In genomic region chr5:135544865-135545797, GRCm38 (mm10) we compare ENCODE assay signal across 8 mouse cellular contexts. TPM values are rescaled to one million over a fixed set of nuclear protein-coding genes. Genes with fewer than 3 reads are reported as not detected.
DNase-seq lines count a peak whose midpoint lies in the region; ATAC-seq and TF ChIP-seq lines count a peak whose summit lies in the region.

Gene Hip1 (minus strand): TSS chr5:135545120.

- H3K27me3 ChIP-seq in C2C12 (ENCODE audit: control insufficient read depth, insufficient read depth, insufficient read length), result no peaks in the 10 kb centered on the region
- peaks cover 7% of the 10 kb centered on the region; the same call in 1 of the 2 replicates for H3K27me3 ChIP-seq in heart, embryonic 12.5 days (replicated peaks)
- no peaks in the 10 kb centered on the region for H3K27me3 ChIP-seq in kidney, postnatal 0 days (ENCODE audit: insufficient read depth, low read length)
- H3K27me3 ChIP-seq in liver, embryonic 11.5 days (replicated peaks; ENCODE audit: control insufficient read depth, insufficient read depth, low read length), result peaks cover 12% of the 10 kb centered on the region
- 0 out of 2 replicates have a peak, but pooled peaks cover 3% of the 10 kb centered on the region for H3K27me3 ChIP-seq in stomach, embryonic 14.5 days (ENCODE audit: control insufficient read depth, insufficient read depth, low read length)

- peak; percentile 99 for DNase-seq in brain, embryonic 18.5 days (ENCODE audit: low read depth, low spot score)
- peak; percentile 99 for DNase-seq in kidney, postnatal 0 days (ENCODE audit: low spot score)
- DNase-seq in liver, embryonic 11.5 days (ENCODE audit: low spot score), result peak; percentile 93
- peak; percentile 99 for DNase-seq in naive thymus-derived CD4-positive, alpha-beta T cell, adult 2 months (ENCODE audit: low read depth)

- peak within 1 kb of the TSS; percentile 94 for H3K4me2 ChIP-seq in heart, embryonic 12.5 days
- H3K4me2 ChIP-seq in kidney, postnatal 0 days (ENCODE audit: low read length), result peak within 1 kb of the TSS; percentile 61
- peak within 1 kb of the TSS; percentile 67 for H3K4me2 ChIP-seq in liver, embryonic 11.5 days
- H3K4me2 ChIP-seq in stomach, embryonic 14.5 days (replicated peaks; ENCODE audit: low read depth, low read length), result peak within 1 kb of the TSS; percentile 97

- no peaks in the 10 kb centered on the region for H3K9me3 ChIP-seq in heart, embryonic 12.5 days (replicated peaks)
- H3K9me3 ChIP-seq in kidney, postnatal 0 days (replicated peaks; ENCODE audit: low read length), result no peaks in the 10 kb centered on the region
- no peaks in the 10 kb centered on the region for H3K9me3 ChIP-seq in liver, embryonic 11.5 days (ENCODE audit: control insufficient read depth, low read length)
- no peaks in the 10 kb centered on the region for H3K9me3 ChIP-seq in stomach, embryonic 14.5 days (ENCODE audit: control insufficient read depth, low read depth, low read length)

- ATAC-seq in erythroid progenitor cell, adult 5-6 weeks (replicated peaks; ENCODE audit: low FRiP score, poor library complexity, severe bottlenecking), result peak; percentile 82
- peak; percentile 98 for ATAC-seq in heart, embryonic 12.5 days (ENCODE audit: insufficient number of reproducible peaks, low FRiP score)
- peak; percentile 99 for ATAC-seq in kidney, postnatal 0 days (replicated peaks; ENCODE audit: low FRiP score, low read depth)
- ATAC-seq in liver, embryonic 11.5 days (replicated peaks; ENCODE audit: low FRiP score), result peak; percentile 98
- ATAC-seq in stomach, embryonic 14.5 days (ENCODE audit: insufficient number of reproducible peaks, insufficient read depth, low FRiP score, low read depth), result peak; percentile 99

- no peak within 1 kb of the TSS for H3K27ac ChIP-seq in heart, embryonic 12.5 days (ENCODE audit: poor library complexity, severe bottlenecking)
- no peak within 1 kb of the TSS for H3K27ac ChIP-seq in kidney, postnatal 0 days
- no peak within 1 kb of the TSS for H3K27ac ChIP-seq in liver, embryonic 11.5 days (ENCODE audit: low read depth, low read length)
- peak within 1 kb of the TSS; percentile 12; the same call in 1 of the 2 replicates for H3K27ac ChIP-seq in stomach, embryonic 14.5 days (ENCODE audit: low read length)

- peaks cover 39% of the 10 kb centered on the region for H3K79me2 ChIP-seq in C2C12 (ENCODE audit: control insufficient read depth, insufficient read depth)

- peak within 1 kb of the TSS; percentile 75 for H3K9ac ChIP-seq in heart, embryonic 12.5 days
- H3K9ac ChIP-seq in kidney, postnatal 0 days (ENCODE audit: low read depth, low read length), result peak within 1 kb of the TSS; percentile 57
- H3K9ac ChIP-seq in liver, embryonic 11.5 days (ENCODE audit: low read depth, low read length), result peak within 1 kb of the TSS; percentile 15
- H3K9ac ChIP-seq in stomach, embryonic 14.5 days (replicated peaks; ENCODE audit: low read depth, low read length), result peak within 1 kb of the TSS; percentile 51

- H3K4me3 ChIP-seq in C2C12 (ENCODE audit: insufficient read depth, poor library complexity, severe bottlenecking), result peak within 1 kb of the TSS; percentile 58
- H3K4me3 ChIP-seq in heart, embryonic 12.5 days, result peak within 1 kb of the TSS; percentile 74
- peak within 1 kb of the TSS; percentile 70 for H3K4me3 ChIP-seq in kidney, postnatal 0 days (replicated peaks; ENCODE audit: low read depth, low read length)
- H3K4me3 ChIP-seq in liver, embryonic 11.5 days (ENCODE audit: low read depth, low read length), result peak within 1 kb of the TSS; percentile 51
- peak within 1 kb of the TSS; percentile 74 for H3K4me3 ChIP-seq in stomach, embryonic 14.5 days (ENCODE audit: low read depth, low read length)

- under 1% methylated on average over 46 of the region's 46 CpGs for WGBS in heart, embryonic 12.5 days
- under 1% methylated on average over 46 of the region's 46 CpGs for WGBS in kidney, postnatal 0 days
- WGBS in liver, embryonic 11.5 days, result under 1% methylated on average over 46 of the region's 46 CpGs
- under 1% methylated on average over 46 of the region's 46 CpGs for WGBS in stomach, embryonic 14.5 days

- peak within 1 kb of the TSS; percentile 86 for H3ac ChIP-seq in C2C12 (ENCODE audit: control insufficient read depth, insufficient read length, low read depth)

- H3K4me1 ChIP-seq in heart, embryonic 12.5 days (replicated peaks), result peaks cover 5% of the 10 kb centered on the region
- no peaks in the 10 kb centered on the region for H3K4me1 ChIP-seq in kidney, postnatal 0 days (replicated peaks; ENCODE audit: insufficient read depth, low read length)
- 0 out of 2 replicates have a peak, but pooled peaks cover 5% of the 10 kb centered on the region for H3K4me1 ChIP-seq in liver, embryonic 11.5 days (replicated peaks; ENCODE audit: control insufficient read depth, insufficient read depth, low read length)
- peaks cover 5% of the 10 kb centered on the region; the same call in 1 of the 2 replicates for H3K4me1 ChIP-seq in stomach, embryonic 14.5 days (ENCODE audit: control insufficient read depth, insufficient read depth, low read length)

- H3K36me3 ChIP-seq in C2C12 (ENCODE audit: control insufficient read depth, insufficient read depth), result no peaks in the 10 kb centered on the region
- H3K36me3 ChIP-seq in heart, embryonic 12.5 days, result no peaks in the 10 kb centered on the region; the same call in 1 of the 2 replicates
- H3K36me3 ChIP-seq in kidney, postnatal 0 days (ENCODE audit: insufficient read depth, low read length), result no peaks in the 10 kb centered on the region
- no peaks in the 10 kb centered on the region for H3K36me3 ChIP-seq in liver, embryonic 11.5 days (ENCODE audit: control insufficient read depth, insufficient read depth, low read length)
- no peaks in the 10 kb centered on the region for H3K36me3 ChIP-seq in stomach, embryonic 14.5 days (ENCODE audit: control insufficient read depth, insufficient read depth, low read length)

- peaks cover 2% of the 10 kb centered on the region for H3K79me3 ChIP-seq in C2C12 (ENCODE audit: low read depth)

- no peak for TF ChIP-seq CTCF in C2C12 (IDR thresholded peaks at IDR 0.05; ENCODE audit: control insufficient read depth, insufficient read depth, insufficient read length)
- TF ChIP-seq CTCF in kidney, postnatal 0 days (IDR thresholded peaks at IDR 0.05; ENCODE audit: low read depth), result peak; percentile 76

TF ChIP-seq in C2C12, 6 proteins besides CTCF, POLR2A, EP300 and RAD21:
- TF ChIP-seq MAX (IDR thresholded peaks at IDR 0.05) (peak; percentile 82), MYOD1 (IDR thresholded peaks at IDR 0.05; ENCODE audit: control insufficient read depth, insufficient read length, low read depth) (no peak)
TF ChIP-seq in C2C12: peak in this region for 1.

RNA-seq across cellular contexts. Expression of gene Hip1, which starts in this region (rescaled TPM):
- polyA plus RNA-seq in C2C12 (2012; fragmentation: generic; extraction: Trizol), result 38.2 TPM
- total RNA-seq in erythroid progenitor cell, adult 5-6 weeks (2015; ENCODE audit: low replicate concordance), result 5.0 and 6.5 TPM in 2 replicates
- total RNA-seq in erythroid progenitor cell, adult 5-6 weeks (2017; ENCODE audit: low replicate concordance), result 1.1 and 3.0 TPM in 2 replicates
- polyA plus RNA-seq in heart, embryonic 12.5 days (2016; fragmentation: Nextera tagmentation; extraction: Ambion mirVana), result 44.8 and 45.0 TPM in 2 replicates
- 23.0 TPM in 2 replicates for polyA plus RNA-seq in kidney, postnatal 0 days (2015; fragmentation: Nextera tagmentation; extraction: Ambion mirVana)
- 16.3 and 17.5 TPM in 2 replicates for polyA plus RNA-seq in liver, embryonic 11.5 days (2014; fragmentation: Nextera tagmentation; extraction: Ambion mirVana)
- polyA plus RNA-seq in stomach, embryonic 14.5 days (2014; fragmentation: Nextera tagmentation; extraction: Ambion mirVana), result 41.0 and 46.9 TPM in 2 replicates

Comparison
In these comparisons a context has a peak if more than half of its experiments do, and no peak if none do; other contexts are left out.
1. H3K9ac ChIP-seq: peak in every context shown above with its lines; median percentile 75 in heart, embryonic 12.5 days; 57 in kidney, postnatal 0 days; 51 in stomach, embryonic 14.5 days; 15 in liver, embryonic 11.5 days.